Mouse (Mus musculus): ENCODE results near the gene S100a6. TPM values are rescaled to one million over a fixed set of nuclear protein-coding genes. Genes with fewer than 3 reads are reported as not detected.

The S100a6 gene
- total RNA-seq, 2 experiments from 2014 or later: 61.9 to 77.2 TPM

DNA sequence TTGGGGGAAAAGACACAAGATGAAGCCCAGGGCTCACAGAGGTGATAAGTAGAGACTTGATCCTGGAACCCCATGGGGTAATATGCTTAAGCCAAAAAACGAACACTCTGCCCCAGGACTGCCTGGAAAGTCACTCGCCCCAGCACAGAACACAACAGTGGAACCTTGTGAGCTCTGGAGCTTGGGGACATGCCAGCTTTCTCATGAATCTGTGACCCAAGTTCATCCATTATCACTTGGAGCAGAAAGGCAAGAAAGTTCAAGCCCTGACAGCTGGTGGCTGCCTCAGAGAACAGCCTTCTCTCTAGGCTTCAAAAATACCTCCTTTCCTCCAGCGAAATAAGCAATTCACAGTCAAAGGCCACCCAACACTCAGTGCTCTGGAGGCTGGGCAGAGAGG is 13.3 kb upstream of the S100a6 start:
- DNase-seq: no peak
- intact Hi-C loops (cut with DNase I): no loop called here

DNA sequence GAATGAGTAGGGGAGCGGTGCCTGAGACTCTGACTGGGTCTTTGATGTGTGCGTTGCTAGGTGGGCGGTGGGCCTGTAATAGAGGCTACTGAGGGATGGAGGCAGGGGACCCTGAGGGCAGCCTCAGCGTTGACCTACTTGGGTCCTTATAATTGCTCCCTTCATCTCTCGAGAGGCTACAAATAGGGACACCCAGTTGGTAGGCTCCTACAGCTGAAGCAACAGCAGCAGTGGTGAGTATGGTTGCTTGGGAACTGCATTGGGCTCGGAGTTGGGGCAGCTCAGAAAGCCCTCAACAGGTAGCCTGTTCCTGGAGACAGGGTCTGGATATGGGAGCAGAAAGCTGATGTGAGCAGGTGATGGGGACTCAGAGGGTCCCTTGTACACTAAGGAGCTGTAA is 12.6 kb upstream of the S100a6 start:
- intact Hi-C loops (cut with DNase I): no loop called here
- DNase-seq: no peak

DNA sequence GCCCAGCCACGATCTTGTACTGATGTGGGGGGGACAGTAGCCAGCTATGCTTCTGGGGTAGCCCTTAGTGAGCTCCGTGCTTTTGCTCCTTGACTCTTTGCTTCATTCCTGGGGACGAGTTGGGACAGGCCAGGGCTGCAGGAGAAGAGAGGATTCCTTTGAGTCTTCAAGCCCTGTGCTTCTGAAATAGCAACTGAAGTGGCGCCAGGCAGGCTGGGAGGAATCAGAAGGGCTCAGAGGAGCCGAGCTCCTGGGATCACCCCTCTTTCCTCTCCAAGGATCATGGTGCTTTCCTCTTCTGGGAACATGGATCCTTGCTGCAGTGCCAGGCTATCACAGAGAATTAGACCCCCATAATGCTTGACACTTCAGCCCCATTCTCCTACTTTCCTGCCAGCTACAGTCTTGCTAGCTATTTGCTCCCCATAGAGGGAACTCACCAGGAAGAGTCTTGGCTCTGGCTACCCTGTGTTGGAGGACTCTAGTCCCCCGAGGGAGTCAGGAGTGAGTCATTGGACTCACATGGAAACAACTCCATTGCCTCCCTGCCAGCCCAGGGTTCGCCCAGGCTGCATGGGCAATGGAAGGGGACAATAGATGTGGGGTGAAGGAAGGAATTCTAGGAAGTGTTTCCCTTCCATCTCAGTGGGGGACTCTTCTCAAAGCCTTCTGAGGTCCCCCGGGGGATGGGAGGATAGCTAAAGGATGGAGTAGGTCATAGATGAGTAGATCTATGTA is 12.1 kb upstream of the S100a6 start:
- DNase-seq: peak in 1 of 2 experiments; percentile 51
- intact Hi-C loops (cut with DNase I): no loop called here

DNA sequence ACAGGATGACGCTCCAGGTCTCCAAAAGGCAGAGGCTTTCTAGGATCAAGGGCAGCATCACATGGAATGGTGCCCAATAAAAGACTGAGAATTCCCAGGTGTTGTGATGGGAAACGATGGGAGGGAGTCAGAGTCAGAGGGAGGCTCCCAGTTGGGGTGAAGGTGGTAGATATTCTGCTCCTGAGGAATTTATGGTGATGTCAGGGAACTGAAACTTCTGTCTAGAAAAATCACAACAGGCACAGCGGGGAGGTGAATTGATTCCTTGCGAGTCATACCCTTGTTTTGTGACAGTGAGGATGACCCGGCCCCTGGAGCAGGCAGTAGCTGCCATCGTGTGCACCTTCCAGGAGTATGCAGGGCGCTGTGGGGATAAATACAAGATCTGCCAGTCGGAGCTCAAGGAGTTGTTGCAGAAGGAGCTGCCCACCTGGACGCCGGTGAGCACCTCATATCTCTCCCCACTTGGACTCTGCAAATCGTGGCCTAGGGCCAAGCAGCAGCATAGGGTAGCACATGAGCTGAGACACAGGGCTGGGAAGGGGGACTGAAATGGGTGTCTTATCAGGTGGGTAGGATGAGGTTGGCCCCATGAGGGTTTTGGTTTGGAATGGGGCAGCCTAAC is 11.1 kb upstream of the S100a6 start, which contains the start of gene Gm42674:
TSS of gene Gm42674 (plus strand) at position 419 of the 625 bp plus-strand sequence.
- intact Hi-C loops (cut with DNase I): no loop called here
- DNase-seq: no peak

DNA sequence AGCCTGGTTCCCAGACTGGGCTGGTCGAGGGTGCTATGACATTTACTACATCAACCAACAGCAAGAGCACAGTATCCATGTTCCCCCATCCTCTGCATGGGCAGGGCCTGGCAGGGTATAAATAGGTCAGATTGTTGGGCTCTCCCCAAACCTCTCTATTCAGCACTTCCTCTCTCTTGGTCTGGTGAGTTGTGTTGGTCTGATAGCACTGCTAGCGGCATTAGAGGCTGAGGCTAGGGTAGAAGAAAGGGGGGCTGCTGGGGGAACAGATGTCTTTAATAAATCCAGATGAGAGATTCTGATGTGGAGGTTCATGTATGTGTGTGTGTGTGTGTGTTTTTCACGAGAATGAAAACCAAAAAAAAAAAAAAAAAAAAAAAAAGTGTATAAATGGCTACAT is 9.1 kb upstream of the S100a6 start, which contains the start of gene S100a4:
TSS of gene S100a4 (plus strand) at position 149 of the 400 bp plus-strand sequence.
- intact Hi-C loops (cut with DNase I): no loop called here
- DNase-seq: no peak

DNA sequence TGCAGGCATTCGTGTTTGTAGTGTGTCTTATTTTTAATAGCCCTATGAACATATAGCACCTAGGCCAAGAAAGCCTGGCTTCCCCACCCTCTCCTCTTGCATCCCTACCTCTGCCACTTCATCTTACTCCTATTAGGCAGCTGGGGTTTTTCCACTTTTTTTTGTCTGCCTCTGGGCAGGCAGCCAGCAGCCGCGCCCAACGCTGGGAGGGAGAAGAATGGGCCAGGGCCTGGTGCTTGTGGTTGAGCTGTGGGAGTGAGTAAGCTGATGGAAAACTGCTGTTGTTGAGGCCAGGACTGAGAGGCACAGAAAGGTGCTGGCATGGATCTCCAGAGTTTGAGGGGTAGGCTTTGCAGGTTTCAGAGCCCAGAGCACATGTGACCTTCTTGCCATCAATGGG is 8.3 kb upstream of the S100a6 start:
- peak; percentile 86 for DNase-seq
- intact Hi-C loops (cut with DNase I): no loop called here

DNA sequence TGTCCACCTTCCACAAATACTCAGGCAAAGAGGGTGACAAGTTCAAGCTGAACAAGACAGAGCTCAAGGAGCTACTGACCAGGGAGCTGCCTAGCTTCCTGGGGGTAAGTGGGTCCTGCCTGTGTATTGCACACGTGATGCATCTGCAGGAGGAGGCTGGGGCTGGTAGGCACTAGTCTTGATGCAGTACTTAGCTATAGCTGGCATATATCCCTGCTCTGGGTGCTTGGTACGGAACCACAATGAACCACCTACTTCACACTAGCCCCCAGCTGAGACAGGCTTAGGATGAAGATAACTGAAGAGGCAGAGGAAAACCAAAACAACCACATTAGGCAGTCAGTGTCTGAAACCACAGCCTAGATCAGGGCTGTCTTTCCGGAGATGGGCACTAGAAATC is 7.6 kb upstream of the S100a6 start:
- DNase-seq: no peak
- intact Hi-C loops (cut with DNase I): no loop called here

DNA sequence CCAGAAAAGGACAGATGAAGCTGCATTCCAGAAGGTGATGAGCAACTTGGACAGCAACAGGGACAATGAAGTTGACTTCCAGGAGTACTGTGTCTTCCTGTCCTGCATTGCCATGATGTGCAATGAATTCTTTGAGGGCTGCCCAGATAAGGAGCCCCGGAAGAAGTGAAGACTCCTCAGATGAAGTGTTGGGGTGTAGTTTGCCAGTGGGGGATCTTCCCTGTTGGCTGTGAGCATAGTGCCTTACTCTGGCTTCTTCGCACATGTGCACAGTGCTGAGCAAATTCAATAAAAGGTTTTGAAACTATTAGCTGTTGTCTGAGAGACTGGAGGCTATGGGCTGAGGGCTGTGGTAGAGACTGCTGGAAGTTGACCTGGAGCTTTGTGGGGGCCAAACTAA is 6.9 kb upstream of the S100a6 start:
- DNase-seq: no peak
- intact Hi-C loops (cut with DNase I): no loop called here

DNA sequence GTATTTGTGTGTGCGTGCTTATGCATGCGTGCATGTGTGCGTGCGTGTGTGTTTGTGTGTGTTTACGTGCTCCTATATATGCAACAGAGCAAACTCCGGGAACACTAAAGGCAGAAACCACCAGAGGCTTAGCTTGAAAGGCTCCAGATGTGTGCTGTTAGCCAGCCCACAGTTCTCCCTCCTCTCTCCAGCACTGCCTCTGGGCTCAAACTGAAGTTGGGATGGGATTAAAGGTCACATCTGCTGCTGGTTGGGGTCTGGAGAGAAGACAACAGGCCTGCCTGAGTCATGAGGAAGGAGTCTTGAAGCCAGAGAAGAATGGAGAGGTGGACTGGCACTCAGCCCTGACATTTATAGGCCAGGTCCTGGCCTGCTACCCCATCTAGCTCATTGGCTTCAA is 6.5 kb upstream of the S100a6 start:
- no peak for DNase-seq
- intact Hi-C loops (cut with DNase I): no loop called here

DNA sequence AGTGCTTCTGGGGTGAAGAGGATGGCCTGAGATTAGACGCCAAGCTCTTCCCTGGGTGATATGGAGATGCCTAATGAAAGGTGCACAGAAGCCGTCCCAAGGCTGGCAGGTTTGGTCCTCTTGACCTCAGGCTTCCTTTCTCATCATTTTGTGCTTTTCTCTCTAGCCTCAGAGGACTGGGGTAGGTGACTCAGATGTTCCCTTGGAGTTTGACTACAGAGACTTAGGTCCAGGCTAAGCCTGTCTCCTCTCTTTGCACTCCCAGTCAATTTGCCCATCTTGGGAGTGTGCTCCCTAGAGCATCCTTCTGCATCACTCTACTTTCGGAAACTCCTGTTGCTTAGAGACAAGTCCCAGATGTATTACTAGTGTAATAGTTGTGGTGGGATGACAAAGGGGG is 5.3 kb upstream of the S100a6 start:
- DNase-seq: no peak

DNA sequence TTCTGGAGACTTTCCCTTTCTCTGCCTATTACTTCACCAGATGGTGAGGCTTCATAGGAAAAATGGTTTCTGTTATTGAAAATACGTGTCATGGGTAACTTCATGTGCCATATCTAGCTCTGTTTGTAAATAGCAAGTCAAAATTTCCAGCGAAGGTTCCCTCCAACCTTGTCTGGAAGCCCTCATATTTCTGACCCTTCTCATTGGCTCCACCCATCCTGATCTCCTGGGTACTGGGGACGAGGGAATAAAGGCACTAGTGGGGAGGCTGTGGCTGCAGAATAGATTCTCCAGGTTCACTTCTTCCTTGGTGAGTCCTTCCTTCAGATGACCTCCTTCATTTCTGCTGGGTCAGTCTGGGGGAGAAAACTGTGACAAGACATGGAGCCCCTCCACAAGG is 4.5 kb upstream of the S100a6 start, which contains the start of gene S100a5:
TSS of gene S100a5 (plus strand) at position 301 of the 400 bp plus-strand sequence.
- intact Hi-C loops (cut with DNase I): no loop called here
- no peak for DNase-seq

More for the DNA sequence above, 5.3 kb upstream of the S100a6 start:
- intact Hi-C loops (cut with DNase I): no loop called here

DNA sequence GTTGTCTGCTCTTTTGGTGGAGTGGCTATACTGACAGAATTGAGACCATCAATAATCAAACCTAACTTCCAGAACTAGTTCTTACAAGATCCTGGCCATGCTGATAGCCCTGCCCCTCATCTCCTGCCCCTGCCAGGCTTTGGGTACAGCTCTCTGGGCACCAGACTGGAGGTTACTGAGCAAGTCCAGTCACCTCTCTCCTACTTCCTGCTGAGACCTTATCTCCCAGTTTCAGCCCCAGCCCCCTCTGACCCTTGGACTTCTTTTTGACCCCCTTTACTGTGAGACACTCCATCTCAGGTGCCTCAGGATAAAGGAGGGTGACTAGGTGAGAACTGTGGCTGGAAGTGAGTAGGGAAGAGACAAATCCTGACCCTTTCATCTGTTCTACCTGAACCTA is 3.6 kb upstream of the S100a6 start:
- intact Hi-C loops (cut with DNase I): no loop called here
- DNase-seq: no peak

DNA sequence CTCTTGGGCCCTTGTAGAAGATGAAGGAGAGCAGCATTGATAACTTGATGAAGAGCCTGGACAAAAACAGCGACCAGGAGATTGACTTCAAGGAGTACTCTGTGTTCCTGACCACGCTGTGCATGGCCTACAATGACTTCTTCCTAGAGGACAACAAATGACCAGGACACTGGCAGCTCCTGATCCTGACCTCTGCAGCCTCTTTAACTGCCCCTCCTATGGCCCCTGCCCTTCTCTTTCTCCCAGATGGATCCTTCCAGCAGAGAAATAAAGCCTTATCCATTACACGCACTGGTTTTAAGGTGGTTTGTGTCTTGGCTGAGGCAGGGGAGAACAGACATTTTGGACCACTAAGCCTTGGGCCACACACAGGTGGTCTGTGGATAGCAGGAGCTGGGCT is 1.2 kb upstream of the S100a6 start:
- DNase-seq: no peak
- intact Hi-C loops (cut with DNase I): no loop called here

DNA sequence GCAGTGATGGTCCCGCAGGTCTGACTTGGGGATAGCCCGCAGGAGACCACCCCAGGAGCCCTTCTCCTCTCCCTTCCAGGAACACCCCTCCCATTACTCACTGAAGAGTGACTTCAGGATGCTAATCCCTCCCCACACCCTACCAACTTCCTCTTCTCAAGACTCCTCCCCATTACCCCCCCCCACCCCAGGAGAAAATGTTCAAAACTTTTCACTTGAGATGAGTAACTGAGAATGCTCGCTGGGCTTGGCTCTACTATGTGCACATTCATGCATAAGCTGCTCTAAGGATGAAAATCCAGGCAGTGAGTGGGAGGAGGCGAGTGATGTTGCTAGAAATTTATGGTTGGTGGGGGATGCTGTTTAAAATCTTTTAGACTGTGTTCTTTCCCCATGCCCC is 621 bp upstream of the S100a6 start:
- intact Hi-C loops (cut with DNase I): no loop called here
- no peak for DNase-seq

DNA sequence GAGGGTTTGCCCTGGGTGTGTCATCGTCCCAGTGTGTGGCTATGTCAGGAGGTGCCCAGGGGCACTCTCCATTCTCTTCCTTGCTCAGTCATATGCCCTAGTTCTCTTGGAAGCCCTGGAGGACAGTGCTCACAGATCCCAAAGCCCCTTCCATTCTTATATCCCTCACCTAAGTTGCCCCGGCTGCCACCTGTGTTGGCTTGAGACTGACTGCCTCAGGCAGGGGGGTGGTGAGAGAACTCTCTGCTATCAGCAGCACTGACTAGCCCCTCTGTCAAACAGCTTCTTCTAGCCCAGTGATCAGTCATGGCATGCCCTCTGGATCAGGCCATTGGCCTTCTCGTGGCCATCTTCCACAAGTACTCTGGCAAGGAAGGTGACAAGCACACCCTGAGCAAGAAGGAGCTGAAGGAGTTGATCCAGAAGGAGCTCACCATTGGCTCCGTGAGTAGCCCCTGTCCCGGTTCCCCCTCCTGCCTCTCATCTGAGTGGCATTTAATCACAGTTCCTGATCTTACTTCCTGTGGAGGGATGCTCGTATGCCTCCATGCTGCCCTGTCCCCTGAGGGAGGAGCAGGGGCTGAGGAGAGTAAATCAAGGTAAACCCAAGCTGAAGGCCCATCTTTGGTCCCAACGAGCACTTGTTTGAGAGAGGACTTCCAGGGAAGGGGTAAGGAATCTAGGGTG is 922 bp downstream of the S100a6 start:
- DNase-seq: no peak
- intact Hi-C loops (cut with DNase I): loop anchor here (2.0 kb wide), 2 partner anchors 27 to 89 kb away; no protein-coding TSS in a partner anchor

DNA sequence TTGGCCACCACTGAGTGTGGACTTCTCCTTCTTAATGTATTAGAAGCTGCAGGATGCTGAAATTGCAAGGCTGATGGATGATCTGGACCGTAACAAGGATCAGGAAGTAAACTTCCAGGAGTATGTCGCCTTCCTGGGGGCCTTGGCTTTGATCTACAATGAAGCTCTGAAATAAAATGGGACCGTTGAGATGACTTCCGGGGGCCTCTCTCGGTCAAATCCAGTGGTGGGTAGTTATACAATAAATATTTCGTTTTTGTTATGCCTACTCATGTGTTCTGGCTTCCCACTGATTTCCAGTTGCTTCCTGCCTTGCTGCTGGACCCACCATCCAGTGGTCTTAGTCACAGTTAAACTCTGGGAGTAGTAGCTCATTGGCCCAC is 1.5 kb downstream of the S100a6 start:
- no peak for DNase-seq
- intact Hi-C loops (cut with DNase I): loop anchor here (2.0 kb wide), 2 partner anchors 27 to 89 kb away; no protein-coding TSS in a partner anchor

DNA sequence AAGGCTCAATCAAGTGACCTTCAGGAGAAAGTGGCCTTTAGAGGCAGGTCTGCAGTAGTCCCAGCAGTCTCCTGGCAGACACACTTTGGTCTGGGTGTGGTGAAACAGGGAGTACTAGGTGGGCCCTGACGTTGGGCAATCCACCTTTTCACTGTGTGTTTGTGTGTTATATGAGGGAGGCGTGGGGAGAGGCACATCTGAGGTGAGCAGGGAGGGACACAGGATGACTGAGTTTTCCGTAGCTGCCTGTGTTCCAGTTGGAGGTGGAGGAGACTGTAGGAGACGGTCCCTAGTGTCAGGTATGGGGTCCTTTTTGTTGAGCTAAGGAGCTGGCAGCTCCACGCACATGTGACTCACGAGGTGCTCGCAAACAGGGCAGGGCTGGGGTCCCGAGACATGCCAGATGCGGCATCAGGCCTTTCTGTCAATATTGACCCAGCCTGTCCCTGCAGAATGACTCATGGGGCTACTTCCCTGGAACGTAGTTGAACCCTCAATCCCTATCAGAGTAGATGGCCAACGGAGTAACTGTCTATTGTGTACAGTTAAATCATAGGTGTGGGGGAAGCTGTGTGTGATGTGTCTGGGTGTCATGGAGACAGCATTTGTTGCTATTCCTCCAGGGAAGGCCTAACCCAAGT is 2.0 kb downstream of the S100a6 start:
- DNase-seq: no peak
- intact Hi-C loops (cut with DNase I): loop anchor here (2.0 kb wide), 2 partner anchors 28 to 90 kb away; no protein-coding TSS in a partner anchor

DNA sequence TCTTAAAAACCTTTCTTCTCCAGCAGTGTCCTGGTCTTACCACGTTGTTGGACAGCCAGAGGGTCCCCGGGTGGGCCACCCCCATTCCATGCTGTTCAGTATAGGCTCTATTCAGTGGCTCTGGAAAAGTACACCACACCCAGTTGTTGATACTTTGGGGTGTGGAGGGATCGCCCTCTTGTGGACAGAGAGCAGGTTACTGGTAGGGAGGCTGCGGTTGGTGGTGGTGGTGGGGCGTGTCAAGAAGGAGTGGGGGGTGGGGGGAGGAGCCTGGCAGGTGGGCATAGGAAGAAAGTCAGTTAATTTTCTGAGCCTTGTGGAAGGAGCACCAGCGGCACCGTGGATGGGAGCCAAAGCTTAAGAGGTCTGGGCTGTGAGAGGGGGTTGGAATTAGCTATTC is 2.7 kb downstream of the S100a6 start:
- peak; percentile 64 to 74 for DNase-seq
- intact Hi-C loops (cut with DNase I): loop anchor here (2.0 kb wide), 2 partner anchors 29 to 91 kb away; no protein-coding TSS in a partner anchor

DNA sequence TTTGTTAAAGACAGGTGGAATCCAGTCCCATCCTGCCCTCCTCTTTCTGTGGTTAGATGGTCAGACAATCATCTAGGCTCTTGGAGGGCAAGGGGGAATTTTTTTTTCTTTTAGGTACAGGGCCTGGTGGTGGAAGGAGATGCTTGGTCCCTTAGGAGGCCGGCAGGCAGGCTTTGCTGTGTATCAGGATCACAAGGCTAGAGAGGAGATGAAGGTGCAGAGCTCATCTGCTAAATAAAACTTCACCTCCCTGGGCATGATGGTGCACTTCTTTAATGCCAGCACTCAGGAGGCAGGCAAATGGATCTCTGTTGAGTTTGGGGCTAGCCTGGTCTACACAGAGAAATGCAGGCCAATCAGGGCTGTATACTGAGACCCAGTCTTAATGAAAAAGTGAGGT is 3.2 kb downstream of the S100a6 start:
- DNase-seq: no peak
- intact Hi-C loops (cut with DNase I): loop anchor here (2.0 kb wide), 2 partner anchors 29 to 91 kb away; no protein-coding TSS in a partner anchor

DNA sequence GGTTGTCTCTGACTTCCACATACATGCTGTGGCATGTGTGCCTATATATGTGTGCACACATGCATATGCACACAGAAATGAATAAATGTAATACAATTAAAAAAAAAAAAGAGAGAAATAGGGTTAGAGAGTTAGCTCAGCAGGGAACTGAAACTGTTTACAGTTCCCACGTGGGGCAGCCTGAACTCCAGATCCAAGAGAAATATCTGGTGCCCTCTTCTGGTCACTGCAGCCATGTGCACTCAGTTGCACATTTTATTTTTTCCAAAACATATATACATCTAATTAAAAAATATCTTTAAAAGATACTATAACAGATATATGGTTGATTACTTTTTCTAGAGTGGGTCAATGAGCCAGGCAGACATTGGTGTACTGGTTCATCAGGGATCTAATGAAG is 4.9 kb downstream of the S100a6 start:
- intact Hi-C loops (cut with DNase I): no loop called here
- DNase-seq: no peak

DNA sequence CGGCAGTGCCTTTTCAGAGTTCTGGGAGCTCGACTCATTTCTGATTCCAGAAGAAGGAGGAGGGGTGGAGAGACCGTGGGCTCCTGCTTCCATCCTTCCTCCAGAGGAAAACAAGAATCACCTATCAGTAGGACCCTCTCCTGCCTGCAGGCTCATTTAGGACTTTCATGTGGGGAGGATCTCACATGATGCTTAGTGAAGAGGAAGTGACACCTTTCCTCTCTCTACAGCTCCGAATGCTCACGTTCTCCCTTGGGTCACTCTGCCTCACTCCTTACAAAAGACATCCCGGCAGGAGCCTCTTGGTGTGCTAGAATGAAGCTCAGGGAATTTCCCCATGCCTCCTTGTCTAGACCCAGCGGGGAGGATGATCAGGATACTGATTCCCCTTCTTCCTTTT is 8.9 kb downstream of the S100a6 start:
- intact Hi-C loops (cut with DNase I): no loop called here
- no peak for DNase-seq
